Mouse (Mus musculus): Measurements from ENCODE around the gene Cldn16.

DNA sequence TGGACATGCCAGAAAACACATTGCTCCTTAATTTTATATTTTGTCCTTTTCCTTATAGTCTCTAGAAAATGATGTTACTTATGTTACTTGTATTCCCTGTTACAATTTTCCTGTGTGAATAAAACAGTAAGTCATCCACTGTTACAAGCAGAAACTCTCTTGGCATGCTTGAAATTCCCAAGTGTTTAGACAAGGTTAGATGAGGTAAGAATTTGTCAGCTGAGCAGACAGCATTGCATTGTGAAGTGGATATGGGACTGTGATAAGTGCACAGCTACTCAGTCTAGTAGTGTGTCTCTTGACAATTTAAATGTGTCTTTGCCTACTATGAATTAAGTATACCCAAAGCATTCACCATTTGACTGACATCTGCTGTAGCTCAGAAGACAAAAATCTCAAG, 18.1 kb upstream of the Cldn16 start:
- no peak for TF ChIP-seq POLR2A (IDR thresholded peaks at IDR 0.05; ENCODE audit: insufficient read depth, low read depth, low read length)
- TF ChIP-seq CTCF (IDR thresholded peaks at IDR 0.05; ENCODE audit: insufficient read depth, low read depth, low read length): no peak

All from olfactory bulb, adult 2 months (tissue).